Mouse (Mus musculus) gastrocnemius, postnatal 4 days (tissue): ENCODE results near the gene Appl2. TPM values are rescaled to one million over a fixed set of nuclear protein-coding genes. Genes with fewer than 3 reads are reported as not detected.

Experiments
- DNase-seq, 2 experiments: peaks; one replicate each; pipeline ENCODE4 v3.0.0; 2021 to 2022; ENCODE audit warnings: low spot score in 2 of 2, mixed read lengths in 2 of 2
- total RNA-seq, 2 experiments: library from RNA; stranded (reverse); gene quantifications; 2 replicates each; pipeline ENCODE4 v1.2.3; 2021

The Appl2 gene
- total RNA-seq, 2 experiments from 2014 or later, result 32.8 to 45.6 TPM

DNA sequence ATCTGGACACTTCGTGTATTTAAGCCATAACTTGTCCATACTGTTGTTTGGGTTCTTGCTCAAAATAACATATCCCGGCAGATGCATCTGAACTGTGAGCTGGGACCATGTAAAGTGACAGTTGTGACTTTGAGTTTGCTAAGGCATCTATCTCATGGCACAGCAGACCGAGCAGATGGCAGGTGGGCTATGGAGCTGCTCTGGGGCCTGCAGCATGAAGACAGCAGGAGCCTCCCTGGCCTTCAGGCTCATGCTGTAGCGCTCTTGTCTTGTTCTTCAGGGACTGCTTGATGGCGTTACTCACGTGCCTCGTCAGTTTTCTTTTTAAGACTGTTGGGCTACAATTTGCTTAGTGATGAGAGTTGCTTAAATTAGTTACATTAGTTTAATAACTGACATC lies 55.9 kb downstream of the Appl2 start:
- no peak for DNase-seq

DNA sequence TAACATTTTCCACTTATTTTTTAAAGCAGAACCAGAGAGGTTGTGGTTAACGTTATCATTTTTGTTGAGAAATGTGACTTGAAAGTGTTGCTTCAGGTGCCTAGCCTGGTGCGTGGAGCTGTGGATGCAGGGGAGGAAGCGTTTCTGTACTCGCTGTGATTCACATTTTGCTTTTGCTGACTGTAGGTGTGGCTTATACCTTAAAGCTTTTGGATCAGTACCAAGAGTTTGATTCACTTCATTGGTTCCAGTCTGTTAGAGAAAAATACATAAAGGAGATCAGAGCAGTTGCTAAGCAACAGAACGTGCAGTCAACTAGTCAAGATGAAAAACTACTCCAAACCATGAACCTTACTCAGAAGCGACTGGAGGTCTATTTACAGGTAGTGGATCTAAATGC lies 57.7 kb downstream of the Appl2 start:
- DNase-seq, result no peak

DNA sequence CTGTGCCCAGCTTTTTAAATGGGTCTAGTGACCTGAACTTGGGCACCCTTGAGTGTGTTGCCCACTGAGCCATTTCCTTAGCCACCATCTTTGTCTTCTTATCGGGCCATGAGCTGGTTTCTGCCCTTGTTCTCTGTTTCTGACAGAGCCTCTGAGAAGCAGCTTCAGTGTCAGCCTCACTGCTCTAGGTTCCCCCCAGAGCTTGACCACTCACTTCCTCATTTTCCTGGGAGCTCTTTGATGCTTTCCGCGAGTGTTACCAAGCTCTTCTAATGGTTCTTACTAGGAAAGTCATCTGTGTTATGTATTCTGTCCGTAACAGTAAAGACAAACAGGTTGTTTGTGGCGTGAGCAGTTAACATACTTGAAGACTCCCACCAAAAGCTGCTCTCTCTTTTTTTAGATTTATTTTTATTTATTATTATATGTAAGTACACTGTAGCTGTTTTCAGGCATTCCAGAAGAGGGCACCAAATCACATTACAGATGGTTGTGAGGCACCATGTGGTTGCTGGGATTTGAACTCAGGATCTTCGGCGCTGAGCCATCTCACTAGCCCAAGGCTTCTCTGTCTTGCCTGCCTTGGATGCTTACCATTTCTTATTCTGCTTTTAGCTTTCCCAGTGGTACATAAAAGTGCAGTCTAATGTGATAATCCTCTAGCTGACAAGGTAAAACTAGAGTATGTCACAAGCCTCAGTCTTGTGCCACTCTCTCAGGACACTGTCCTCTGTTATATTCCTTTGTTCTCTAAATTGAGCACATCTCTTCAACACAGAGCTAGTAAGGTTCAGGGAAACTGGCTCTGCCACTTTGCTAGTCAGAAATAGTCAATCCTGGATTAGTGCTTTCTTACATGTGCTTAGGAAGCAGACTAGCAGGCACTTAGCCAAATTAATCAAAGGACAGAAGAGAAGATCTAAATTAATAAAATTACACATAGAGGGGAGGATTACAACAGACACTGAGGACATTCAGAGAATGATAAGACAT lies 82.8 kb downstream of the Appl2 start:
- DNase-seq, result no peak

DNA sequence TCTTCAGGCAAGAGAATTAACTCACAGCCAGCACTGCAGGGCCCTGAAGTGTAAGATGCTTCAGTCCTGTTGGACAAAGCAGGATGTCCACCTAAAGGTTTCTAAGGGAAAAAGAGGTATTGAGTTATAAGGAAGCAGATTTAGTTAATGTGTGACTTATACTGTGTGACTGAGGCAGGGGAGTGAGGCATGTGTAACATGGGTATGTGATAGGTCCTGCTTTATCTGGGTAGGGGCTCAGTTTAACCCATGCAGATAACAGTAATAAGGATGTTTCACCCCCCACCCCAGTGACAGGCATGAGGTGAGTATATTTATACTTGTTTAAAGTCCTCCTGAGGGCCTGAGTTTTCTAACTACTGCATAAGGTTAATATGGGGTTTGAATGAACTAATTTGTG lies 85.5 kb downstream of the Appl2 start:
- DNase-seq, result no peak

Other genes with a start within 250 kb of the Appl2 start
- gene Aldh1l2, start 114.6 kb downstream of the Appl2 start, total RNA-seq, result 10 to 100 TPM; 12.4 to 13.8 TPM
- 10 to 100 TPM; 22.6 to 24.3 TPM for gene Washc4, start 105.0 kb downstream of the Appl2 start, total RNA-seq
- gene 1500009L16Rik, start 74.1 kb upstream of the Appl2 start, total RNA-seq, result 10 to 100 TPM in 1 of 2 experiments, 1 to 10 TPM in 1; 7.3 to 10.2 TPM